Mouse (Mus musculus) liver, adult 2 months (tissue): Measurements from ENCODE around the gene Sec31a.

Source experiments
- CTCF ChIP-seq: fragments of 200-500 bp; IDR thresholded peaks from 2 replicates; pipeline ENCODE4 v1.5.1; 2011; ENCODE audit warnings: low read depth, low read length, control low read depth
- POLR2A ChIP-seq: fragments of 200-500 bp; IDR thresholded peaks from 2 replicates; pipeline ENCODE4 v1.6.1; 2011; ENCODE audit warnings: low read length, control low read depth; ENCODE audit not compliant: insufficient read depth; ENCODE audit errors: extremely low read depth

- TF ChIP-seq CTCF: no peak
- no peak for TF ChIP-seq POLR2A
Observed at GRCm38 (mm10) chr5:100459468-100459867, 43.4 kb upstream of the Sec31a start.
